Mouse (Mus musculus) forebrain, embryonic 16.5 days (tissue): Measurements from ENCODE around the gene Zfp819. TPM values are rescaled to one million over a fixed set of nuclear protein-coding genes. Genes with fewer than 3 reads are reported as not detected.

Source experiments
- ATAC-seq: fragments of 200-750 bp; cut with Nextera tagmentation; 2 replicates; pipeline ENCODE4 v1.8.0; 2017; ENCODE audit warnings: mild to moderate bottlenecking, moderate library complexity
- H3K27ac ChIP-seq: fragments of 300-500 bp; sonication (generic); 2 replicates; pipeline ENCODE4 v1.5.1; 2014; ENCODE audit warnings: low read length, control low read depth
- H3K27me3 ChIP-seq: fragments of 300-500 bp; sonication (generic); replicated peaks from 2 replicates; pipeline ENCODE4 v1.6.1; 2014; ENCODE audit warnings: low read length; ENCODE audit not compliant: control insufficient read depth, insufficient read depth
- H3K36me3 ChIP-seq: fragments of 300-500 bp; sonication (generic); 2 replicates; pipeline ENCODE4 v1.6.1; 2014; ENCODE audit not compliant: control insufficient read depth, insufficient read depth
- H3K4me1 ChIP-seq: fragments of 300-500 bp; sonication (generic); replicated peaks from 2 replicates; pipeline ENCODE4 v1.6.1; 2014; ENCODE audit warnings: low read length; ENCODE audit not compliant: control insufficient read depth, insufficient read depth
- H3K4me2 ChIP-seq: fragments of 300-500 bp; sonication (generic); 2 replicates; pipeline ENCODE4 v1.6.1; 2014; ENCODE audit warnings: mild to moderate bottlenecking, low read length, control low read depth
- H3K4me3 ChIP-seq: fragments of 300-500 bp; sonication (generic); replicated peaks from 2 replicates; pipeline ENCODE4 v1.5.1; 2014; ENCODE audit warnings: mild to moderate bottlenecking, low read length, control low read depth
- H3K9ac ChIP-seq: fragments of 300-500 bp; sonication (generic); replicated peaks from 2 replicates; pipeline ENCODE4 v1.6.1; 2014; ENCODE audit warnings: low read depth, low read length, control low read depth
- H3K9me3 ChIP-seq: fragments of 300-500 bp; sonication (generic); 2 replicates; pipeline ENCODE4 v1.6.1; 2016; ENCODE audit warnings: low read length; ENCODE audit not compliant: control insufficient read depth
- WGBS: fragments of 180-500 bp; shearing (Covaris S2); extraction: QIAGEN DNeasy Blood & Tissue Kit; methylation state at CpG from one replicate; pipeline ENCODE4 v1.1.7; 2014; 5-methylcytosine and 5-hydroxymethylcytosine counted together
- polyA plus RNA-seq: library from polyadenylated mRNA; unstranded; fragments of >200 nt; fragmentation: Nextera tagmentation; extraction: Ambion mirVana; gene quantifications from 2 replicates; pipeline ENCODE4 v1.2.1, GENCODE M21; 2015

Zfp819 gene
- 0.23 and 0.26 TPM in 2 replicates for polyA plus RNA-seq

GRCm38 (mm10) chr7:43606896-43607742 lies at the start of gene Zfp819:
Gene Zfp819 (plus strand): TSS chr7:43607169.
- Histone ChIP-seq H3K27me3 (no peaks in the 10 kb centered on the region), H3K36me3 (no peaks in the 10 kb centered on the region), H3K9ac (peak within 1 kb of the TSS; percentile 49), H3K27ac (no peak within 1 kb of the TSS), H3K4me2 (peak within 1 kb of the TSS; percentile 74), H3K4me1 (peaks cover 6% of the 10 kb centered on the region), H3K4me3 (peak within 1 kb of the TSS; percentile 42), H3K9me3 (no peaks in the 10 kb centered on the region)
- 16% methylated on average over 41 of the region's 41 CpGs for WGBS
- ATAC-seq = peak; percentile 96

GRCm38 (mm10) chr7:43562006-43562633 lies 44.8 kb upstream of the Zfp819 start, which contains the start of gene Zfp658:
Gene Zfp658 (plus strand): TSS chr7:43562256.
- Histone ChIP-seq H3K36me3 (peaks cover 7% of the 10 kb centered on the region), H3K27ac (peak within 1 kb of the TSS; percentile 93), H3K27me3 (no peaks in the 10 kb centered on the region), H3K4me2 (peak within 1 kb of the TSS; percentile 87), H3K4me1 (peaks cover 14% of the 10 kb centered on the region), H3K4me3 (peak within 1 kb of the TSS; percentile 91), H3K9ac (peak within 1 kb of the TSS; percentile 84), H3K9me3 (no peaks in the 10 kb centered on the region)
- WGBS = under 1% methylated on average over 27 of the region's 27 CpGs
- ATAC-seq = peak; percentile 94

GRCm38 (mm10) chr7:43562651-43563070 lies 44.3 kb upstream of the Zfp819 start:
- Histone ChIP-seq H3K27me3 (no peaks in the 10 kb centered on the region), H3K27ac (peak overlapping the region; percentile 93), H3K4me3 (peak overlapping the region; percentile 91), H3K9ac (peak overlapping the region; percentile 84), H3K36me3 (peaks cover 12% of the 10 kb centered on the region), H3K4me2 (peak overlapping the region; percentile 87), H3K9me3 (no peaks in the 10 kb centered on the region), H3K4me1 (peaks cover 14% of the 10 kb centered on the region)
- WGBS = under 1% methylated on average over 10 of the region's 10 CpGs
- peak; percentile 15 for ATAC-seq

- WGBS = 45% methylated on average over 6 of the region's 6 CpGs
- no peaks in the 10 kb centered on the region for H3K9me3 ChIP-seq
These were observed 43.7 kb upstream of the Zfp819 start for GRCm38 (mm10) chr7:43563300-43563699.

GRCm38 (mm10) chr7:43571216-43571615 lies 35.8 kb upstream of the Zfp819 start:
- 96% methylated on average over 2 of the region's 2 CpGs for WGBS
- Histone ChIP-seq H3K4me2 (no peak overlapping the region), H3K4me1 (no peaks in the 10 kb centered on the region), H3K9me3 (no peaks in the 10 kb centered on the region), H3K27ac (no peak overlapping the region), H3K9ac (no peak overlapping the region), H3K27me3 (no peaks in the 10 kb centered on the region), H3K36me3 (peaks cover 63% of the 10 kb centered on the region), H3K4me3 (no peak overlapping the region)
- no peak for ATAC-seq

More at GRCm38 (mm10) chr7:43563300-43563699, 43.7 kb upstream of the Zfp819 start:
- Histone ChIP-seq H3K36me3 (peaks cover 16% of the 10 kb centered on the region), H3K4me2 (peak overlapping the region; percentile 87), H3K4me3 (peak overlapping the region; percentile 91), H3K27ac (no peak overlapping the region), H3K27me3 (no peaks in the 10 kb centered on the region), H3K9ac (peak overlapping the region; percentile 84), H3K4me1 (peaks cover 14% of the 10 kb centered on the region)
- ATAC-seq = no peak

- Histone ChIP-seq H3K4me2 (peak within 1 kb of the TSS; percentile 71), H3K27me3 (no peaks in the 10 kb centered on the region), H3K4me1 (peaks cover 21% of the 10 kb centered on the region), H3K36me3 (peaks cover 16% of the 10 kb centered on the region), H3K4me3 (peak within 1 kb of the TSS; percentile 60), H3K27ac (peak within 1 kb of the TSS; percentile 81), H3K9me3 (no peaks in the 10 kb centered on the region), H3K9ac (peak within 1 kb of the TSS; percentile 68)
- WGBS = under 1% methylated on average over 37 of the region's 37 CpGs
- peak; percentile 99 for ATAC-seq
These were observed 27.4 kb upstream of the Zfp819 start, which contains the start of gene Zfp719 for GRCm38 (mm10) chr7:43579440-43580171. Gene Zfp719 (plus strand): TSS chr7:43579610.

- H3K9ac ChIP-seq = peak overlapping the region; percentile 68
- peaks cover 12% of the 10 kb centered on the region for H3K36me3 ChIP-seq
- no peaks in the 10 kb centered on the region for H3K27me3 ChIP-seq
- H3K4me1 ChIP-seq = peaks cover 21% of the 10 kb centered on the region
- no peaks in the 10 kb centered on the region for H3K9me3 ChIP-seq
- H3K4me3 ChIP-seq = peak overlapping the region; percentile 60
- peak overlapping the region; percentile 71 for H3K4me2 ChIP-seq
- no peak overlapping the region for H3K27ac ChIP-seq
- ATAC-seq = no peak
- 57% methylated on average over 5 of the region's 5 CpGs for WGBS
These were observed 26.4 kb upstream of the Zfp819 start for GRCm38 (mm10) chr7:43580526-43580925.

GRCm38 (mm10) chr7:43584790-43585189 lies 22.2 kb upstream of the Zfp819 start:
- Histone ChIP-seq H3K4me2 (no peak overlapping the region), H3K27ac (no peak overlapping the region), H3K9ac (no peak overlapping the region), H3K4me1 (peaks cover 21% of the 10 kb centered on the region), H3K27me3 (no peaks in the 10 kb centered on the region), H3K4me3 (no peak overlapping the region), H3K36me3 (peaks cover 30% of the 10 kb centered on the region), H3K9me3 (no peaks in the 10 kb centered on the region)
- ATAC-seq = no peak
- 91% methylated on average over 5 of the region's 5 CpGs for WGBS
